In genomic region chr9:50443708-50444463, GRCm38 (mm10) we compare ENCODE assay signal across 8 mouse cellular contexts. TPM values are rescaled to one million over a fixed set of nuclear protein-coding genes. Genes with fewer than 3 reads are reported as not detected.
DNase-seq lines count a peak whose midpoint lies in the region; ATAC-seq and TF ChIP-seq lines count a peak whose summit lies in the region.

No protein-coding gene starts in this region.

- POLR2A ChIA-PET in Patski (lab: Charles Lee) = interaction anchor here (0.8 to 1.1 kb wide), 2 partner anchors 84 to 159 kb away, joined by 3 read pairs; partner anchors contain the start of genes Pts and Sdhd

- no peaks in the 10 kb centered on the region for H3K36me3 ChIP-seq in forebrain, embryonic 10.5 days (replicated peaks)
- H3K36me3 ChIP-seq in forebrain, embryonic 15.5 days = no peaks in the 10 kb centered on the region
- no peaks in the 10 kb centered on the region for H3K36me3 ChIP-seq in heart, postnatal 0 days (replicated peaks; ENCODE audit: control insufficient read depth, insufficient read depth, low read length)

- in situ Hi-C loops in Patski (cut with MboI; ENCODE audit: low pct_unique_long_range_greater_than_20kb) = no loop called here

- no peak overlapping the region for H3K9ac ChIP-seq in forebrain, embryonic 15.5 days (replicated peaks)
- H3K9ac ChIP-seq in heart, postnatal 0 days (replicated peaks; ENCODE audit: low read depth, low read length) = no peak overlapping the region

- CTCF ChIA-PET in Patski (lab: Charles Lee) = interaction anchor here (0.8 to 4.3 kb wide), 10 partner anchors 9 to 955 kb away, joined by 3 to 30 read pairs (median 3); partner anchors contain the start of gene Pts

- no peaks in the 10 kb centered on the region for H3K4me1 ChIP-seq in forebrain, embryonic 10.5 days
- peaks cover 11% of the 10 kb centered on the region for H3K4me1 ChIP-seq in forebrain, embryonic 15.5 days
- peaks cover 3% of the 10 kb centered on the region; the same call in 1 of the 2 replicates for H3K4me1 ChIP-seq in heart, postnatal 0 days (ENCODE audit: control insufficient read depth, insufficient read depth)

- no peaks in the 10 kb centered on the region; the same call in 1 of the 2 replicates for H3K27me3 ChIP-seq in forebrain, embryonic 10.5 days (ENCODE audit: poor library complexity, severe bottlenecking)
- no peaks in the 10 kb centered on the region for H3K27me3 ChIP-seq in forebrain, embryonic 15.5 days
- H3K27me3 ChIP-seq in Patski = no peaks in the 10 kb centered on the region
- H3K27me3 ChIP-seq in heart, postnatal 0 days (ENCODE audit: control insufficient read depth, insufficient read depth, low read length) = no peaks in the 10 kb centered on the region

- no peak for ATAC-seq in forebrain, embryonic 15.5 days (replicated peaks)
- ATAC-seq in Patski = no peak
- ATAC-seq in heart, postnatal 0 days (ENCODE audit: insufficient read depth, low read depth) = no peak

- DNase-seq in forebrain, embryonic 10.5 days (ENCODE audit: extremely low spot score, low spot score) = peak; percentile 49
- no peak for DNase-seq in Patski (ENCODE audit: low read depth, low spot score)
- DNase-seq in cerebellum, postnatal 36 days = peak; percentile 56 to 74
- peak; percentile 68 for DNase-seq in heart, postnatal 0 days (ENCODE audit: low spot score)
- peak; percentile 46 for DNase-seq in layer of hippocampus, adult 9-10 months (ENCODE audit: low spot score)
- DNase-seq in lung, postnatal 14 days = peak; percentile 74
- DNase-seq in right cerebral cortex, postnatal 14 days = peak; percentile 67

- no peak overlapping the region for H3K4me3 ChIP-seq in forebrain, embryonic 10.5 days
- H3K4me3 ChIP-seq in forebrain, embryonic 15.5 days = no peak overlapping the region
- H3K4me3 ChIP-seq in heart, postnatal 0 days (ENCODE audit: low read depth, low read length) = no peak overlapping the region

- H3K27ac ChIP-seq in forebrain, embryonic 10.5 days = no peak overlapping the region
- H3K27ac ChIP-seq in forebrain, embryonic 15.5 days (replicated peaks) = no peak overlapping the region
- no peak overlapping the region for H3K27ac ChIP-seq in heart, postnatal 0 days (ENCODE audit: low read depth)

- TF ChIP-seq CTCF in Patski (IDR thresholded peaks at IDR 0.05) = peak; percentile 87
- TF ChIP-seq CTCF in heart, postnatal 0 days (IDR thresholded peaks at IDR 0.05; ENCODE audit: low read depth) = peak; percentile 89

- TF ChIP-seq EP300 in heart, postnatal 0 days (IDR thresholded peaks at IDR 0.05; ENCODE audit: low read depth) = no peak

- H3K9me3 ChIP-seq in forebrain, embryonic 10.5 days = 0 out of 2 replicates have a peak, but pooled peaks cover 5% of the 10 kb centered on the region
- no peaks in the 10 kb centered on the region for H3K9me3 ChIP-seq in forebrain, embryonic 15.5 days
- peaks cover 4% of the 10 kb centered on the region; the same call in 1 of the 2 replicates for H3K9me3 ChIP-seq in heart, postnatal 0 days (replicated peaks; ENCODE audit: control insufficient read depth, low read length)

- H3K4me2 ChIP-seq in forebrain, embryonic 15.5 days (replicated peaks) = no peak overlapping the region
- H3K4me2 ChIP-seq in heart, postnatal 0 days (ENCODE audit: low read depth, low read length) = 0 out of 2 replicates have a peak overlapping the region, but pooled peaks have one; percentile 16

- 59% methylated on average over 23 of the region's 23 CpGs for WGBS in forebrain, embryonic 10.5 days
- 63% methylated on average over 23 of the region's 23 CpGs for WGBS in forebrain, embryonic 15.5 days
- WGBS in heart, postnatal 0 days = 46% methylated on average over 22 of the region's 23 CpGs

RNA-seq across cellular contexts. Expression of gene Plet1, which starts 50.4 kb away (rescaled TPM):
- polyA plus RNA-seq in forebrain, embryonic 10.5 days (2016; fragmentation: Nextera tagmentation; extraction: Ambion mirVana) = 0.24 and 0.28 TPM in 2 replicates
- 0.23 TPM in 1 of 2 replicates, not detected in the other for polyA plus RNA-seq in forebrain, embryonic 15.5 days (2015; fragmentation: Nextera tagmentation; extraction: Ambion mirVana)
- 0.08 TPM for polyA plus RNA-seq in Patski (2021)
- total RNA-seq in heart, postnatal 0 days (2014; rRNA removed; ENCODE audit: low replicate concordance) = 3.7 and 7.0 TPM in 2 replicates
- polyA plus RNA-seq in heart, postnatal 0 days (2015; fragmentation: Nextera tagmentation; extraction: Ambion mirVana) = 1.2 and 1.3 TPM in 2 replicates
